Mouse (Mus musculus): ENCODE measurements around the gene Acat2.

GRCm38 (mm10) chr17:12905810-12906209 lies 54.7 kb downstream of the Acat2 start:
- TF ChIP-seq CTCF (IDR thresholded peaks at IDR 0.05; ENCODE audit: control insufficient read depth, insufficient read depth, low read length) (no peak), POLR2A (IDR thresholded peaks at IDR 0.05; ENCODE audit: borderline replicate concordance, control insufficient read depth, low read depth, low read length) (no peak)
